10 mouse cellular contexts compared by ENCODE assay signal in the genomic region with DNA sequence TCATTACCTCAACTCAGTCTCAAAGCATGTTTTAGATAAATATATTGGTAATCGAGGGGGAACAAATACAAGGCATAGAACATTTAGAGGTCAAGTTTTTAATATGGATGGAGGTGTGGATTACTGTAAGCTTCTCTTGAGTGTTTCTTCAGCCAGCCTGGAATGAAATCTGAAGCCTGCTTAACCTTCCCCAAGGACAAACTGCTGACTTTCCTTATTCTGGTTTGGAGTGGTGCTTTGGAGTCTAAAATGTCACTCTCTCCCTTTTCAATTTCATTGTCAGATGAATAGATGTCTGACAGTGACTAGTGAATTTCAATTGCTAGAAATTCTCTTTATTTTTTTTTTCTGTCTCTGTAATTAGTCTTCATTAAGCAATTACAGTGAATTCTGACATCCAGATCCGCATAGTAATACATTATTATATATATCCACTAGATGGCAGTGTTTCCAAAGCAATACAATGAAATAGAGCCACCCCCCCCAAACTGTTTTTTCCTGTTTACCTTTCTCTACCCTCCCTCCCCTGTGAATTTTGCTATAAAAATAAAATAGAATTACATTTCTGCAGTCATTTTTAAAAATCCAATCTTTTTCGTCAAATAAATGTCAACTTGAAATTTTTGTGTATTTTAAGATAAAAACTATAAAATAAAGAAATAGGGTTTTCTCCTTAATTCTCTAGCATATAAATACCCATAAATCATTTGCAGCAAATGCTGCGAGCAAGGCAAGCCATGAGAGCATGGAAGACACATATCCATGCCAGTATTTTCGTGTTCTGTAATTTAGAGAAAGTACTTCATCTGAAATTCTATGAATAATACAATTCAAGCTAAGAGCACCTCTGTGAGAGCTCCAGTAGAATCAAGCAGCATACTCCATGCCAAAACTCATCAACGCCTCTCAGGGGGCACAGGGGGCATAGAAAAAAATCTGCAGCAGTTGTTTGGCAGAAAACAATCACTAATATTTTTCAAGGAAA.
DNase-seq lines count a peak whose midpoint lies in the region; ATAC-seq and TF ChIP-seq lines count a peak whose summit lies in the region.
"Had no signal": no experiment of that assay in that cellular context is flagged by ENCODE, and none has a peak within 500 bp of the region (broad histone marks: within the 10 kb centered on the region; RNA-seq: fewer than 3 reads in every experiment).

No protein-coding gene starts in this region.

- DNase-seq in kidney, postnatal 10 days = no peak
- no peak for DNase-seq in ES-E14 (ENCODE audit: low read depth, low spot score)
- DNase-seq in embryo, embryonic 10 days (ENCODE audit: low spot score) = peak; percentile 9
- DNase-seq in adrenal gland, adult 18-20 months (ENCODE audit: low spot score in 2 of 2) = no peak
- no peak for DNase-seq in heart, postnatal 4 days
- DNase-seq in Muller cell, postnatal 12 days (ENCODE audit: inconsistent ontology term) = no peak
- DNase-seq: kidney, postnatal 4 days had no signal

- H3K4me3 ChIP-seq in kidney, embryonic 14.5 days (ENCODE audit: low read length) = no peak overlapping the region
- H3K4me3 ChIP-seq in ES-E14 (ENCODE audit: insufficient read depth in 1 of 2, low read depth in 1 of 2, low read length in 2 of 2, poor library complexity in 1 of 2, severe bottlenecking in 1 of 2) = no peak overlapping the region
- H3K4me3 ChIP-seq: megakaryocyte, embryonic 14.5 days had no signal

- H3K4me2 ChIP-seq in kidney, embryonic 14.5 days (replicated peaks; ENCODE audit: low read depth, low read length) = no peak overlapping the region

- no peaks in the 10 kb centered on the region for H3K9me3 ChIP-seq in kidney, embryonic 14.5 days (ENCODE audit: control insufficient read depth, low read length)
- H3K9me3 ChIP-seq in ES-E14 (ENCODE audit: control insufficient read depth, insufficient read depth, low read depth, low read length) = no peaks in the 10 kb centered on the region

- ATAC-seq in kidney, embryonic 14.5 days (ENCODE audit: low FRiP score, low TSS enrichment) = peak; percentile 77; the same call in 1 of the 2 replicates
- peak; percentile 76 for ATAC-seq in megakaryocyte, adult 5-6 weeks (ENCODE audit: poor library complexity, severe bottlenecking)

- no peaks in the 10 kb centered on the region for H3K36me3 ChIP-seq in kidney, embryonic 14.5 days (ENCODE audit: control insufficient read depth, insufficient read depth, low read length)
- H3K36me3 ChIP-seq in ES-E14 (ENCODE audit: control insufficient read depth, insufficient read depth, low read length, poor library complexity, severe bottlenecking) = no peaks in the 10 kb centered on the region

- H3K9ac ChIP-seq in kidney, embryonic 14.5 days (ENCODE audit: low read depth, low read length) = no peak overlapping the region
- H3K9ac ChIP-seq in ES-E14 (ENCODE audit: insufficient read depth, low read depth, low read length, poor library complexity, severe bottlenecking) = no peak overlapping the region

- H3K27ac ChIP-seq in kidney, embryonic 14.5 days (ENCODE audit: low read depth, low read length) = no peak overlapping the region
- no peak overlapping the region for H3K27ac ChIP-seq in ES-E14 (ENCODE audit: insufficient read depth, low read depth, low read length, poor library complexity, severe bottlenecking)

- H3K4me1 ChIP-seq in kidney, embryonic 14.5 days (ENCODE audit: control insufficient read depth, insufficient read depth, low read length) = no peaks in the 10 kb centered on the region
- peaks cover 5 to 9% of the 10 kb centered on the region in 2 experiments; a peak in 3 of 4 replicates for H3K4me1 ChIP-seq in ES-E14 (ENCODE audit: control insufficient read depth in 2 of 2, insufficient read depth in 2 of 2, low read length in 2 of 2, poor library complexity in 1 of 2)
- H3K4me1 ChIP-seq: megakaryocyte, embryonic 14.5 days had no signal

- 40% methylated on average over 6 of the region's 6 CpGs for WGBS in kidney, embryonic 14.5 days

- H3K27me3 ChIP-seq in kidney, embryonic 14.5 days (ENCODE audit: control insufficient read depth, insufficient read depth, low read length) = no peaks in the 10 kb centered on the region
- H3K27me3 ChIP-seq: megakaryocyte, embryonic 14.5 days had no signal

- in situ Hi-C loops in ES-E14 (cut with MboI; ENCODE audit: low sequenced_read_pairs in 2 of 2, unreplicated experiment in 2 of 2) = no loop called here

TF ChIP-seq in ES-E14, 5 proteins besides CTCF, POLR2A, EP300 and RAD21:
- TF ChIP-seq ZC3H11A (IDR thresholded peaks at IDR 0.05; ENCODE audit: borderline replicate concordance, low read depth, low read length) = peak; percentile 63; the same call in 1 of the 2 replicates
- TF ChIP-seq ZNF384 (IDR thresholded peaks at IDR 0.05; ENCODE audit: low read depth, low read length) = no peak
